Mouse (Mus musculus) neural tube, embryonic 13.5 days (tissue): ENCODE measurements around the gene Sapcd1. TPM values are rescaled to one million over a fixed set of nuclear protein-coding genes. Genes with fewer than 3 reads are reported as not detected.

Experiments used
- ATAC-seq: fragments of 200-750 bp; cut with Nextera tagmentation; 2 replicates; pipeline ENCODE4 v1.8.0; 2017; ENCODE audit warnings: low read depth, mild to moderate bottlenecking, moderate TSS enrichment, moderate library complexity
- H3K27ac ChIP-seq: fragments of 300-500 bp; sonication (generic); replicated peaks from 2 replicates; pipeline ENCODE4 v1.5.1; 2015; ENCODE audit warnings: moderate library complexity, mild to moderate bottlenecking, inconsistent platforms
- H3K27me3 ChIP-seq: fragments of 300-500 bp; sonication (generic); 2 replicates; pipeline ENCODE4 v1.6.1; 2015; ENCODE audit warnings: mild to moderate bottlenecking, inconsistent platforms
- H3K36me3 ChIP-seq: fragments of 300-500 bp; sonication (generic); 2 replicates; pipeline ENCODE4 v1.6.1; 2015; ENCODE audit warnings: mild to moderate bottlenecking, inconsistent platforms
- H3K4me1 ChIP-seq: fragments of 300-500 bp; sonication (generic); replicated peaks from 2 replicates; pipeline ENCODE4 v1.6.1; 2015; ENCODE audit warnings: inconsistent platforms
- H3K4me2 ChIP-seq: fragments of 300-500 bp; sonication (generic); 2 replicates; pipeline ENCODE4 v1.6.1; 2015; ENCODE audit warnings: inconsistent platforms, mild to moderate bottlenecking, moderate library complexity
- H3K4me3 ChIP-seq: fragments of 300-500 bp; sonication (generic); 2 replicates; pipeline ENCODE4 v1.5.1; 2015; ENCODE audit warnings: mild to moderate bottlenecking, inconsistent platforms
- H3K9ac ChIP-seq: fragments of 300-500 bp; sonication (generic); 2 replicates; pipeline ENCODE4 v1.6.1; 2015; ENCODE audit warnings: moderate library complexity, mild to moderate bottlenecking, inconsistent platforms
- H3K9me3 ChIP-seq: fragments of 300-500 bp; sonication (generic); 2 replicates; pipeline ENCODE4 v1.6.1; 2016; ENCODE audit warnings: inconsistent platforms
- WGBS: fragments of 180-500 bp; shearing (Covaris S2); methylation state at CpG from one replicate; pipeline ENCODE4 v1.1.7; 2015; 5-methylcytosine and 5-hydroxymethylcytosine counted together
- polyA plus RNA-seq: library from polyadenylated mRNA; unstranded; fragments of >200 nt; fragmentation: Nextera tagmentation; extraction: Ambion mirVana; gene quantifications from 2 replicates; pipeline ENCODE4 v1.2.1, GENCODE M21; 2015

Sapcd1 gene
- 2.5 and 2.6 TPM in 2 replicates for polyA plus RNA-seq

- Histone ChIP-seq H3K4me1 (peaks cover 34% of the 10 kb centered on the region), H3K27ac (peak within 1 kb of the TSS; percentile 68), H3K27me3 (no peaks in the 10 kb centered on the region), H3K4me3 (no peak within 1 kb of the TSS), H3K4me2 (peak within 1 kb of the TSS; percentile 25; the same call in 1 of the 2 replicates), H3K36me3 (no peaks in the 10 kb centered on the region), H3K9me3 (no peaks in the 10 kb centered on the region), H3K9ac (peak within 1 kb of the TSS; percentile 35)
- WGBS = 27% methylated on average over 13 of the region's 13 CpGs
- peak; percentile 74 for ATAC-seq
These were observed at the start of gene Sapcd1 for GRCm38 (mm10) chr17:35027277-35028068. Gene Sapcd1, minus strand, starts transcription at chr17:35028016.

GRCm38 (mm10) chr17:35077285-35077684 is 49.5 kb upstream of the Sapcd1 start:
- peak overlapping the region; percentile 47 for H3K4me2 ChIP-seq
- peak overlapping the region; percentile 59 for H3K9ac ChIP-seq
- H3K36me3 ChIP-seq = no peaks in the 10 kb centered on the region
- no peak for ATAC-seq
- peak overlapping the region; percentile 15 for H3K4me3 ChIP-seq
- H3K27me3 ChIP-seq = no peaks in the 10 kb centered on the region
- H3K9me3 ChIP-seq = no peaks in the 10 kb centered on the region
- peaks cover 18% of the 10 kb centered on the region for H3K4me1 ChIP-seq
- WGBS = 22% methylated on average over 2 of the region's 2 CpGs
- H3K27ac ChIP-seq = no peak overlapping the region

- Histone ChIP-seq H3K9me3 (no peaks in the 10 kb centered on the region), H3K4me1 (peaks cover 18% of the 10 kb centered on the region), H3K9ac (peak within 1 kb of the TSS; percentile 59), H3K4me2 (peak within 1 kb of the TSS; percentile 47), H3K36me3 (no peaks in the 10 kb centered on the region), H3K27ac (no peak within 1 kb of the TSS), H3K4me3 (peak within 1 kb of the TSS; percentile 15), H3K27me3 (no peaks in the 10 kb centered on the region)
- ATAC-seq = no peak
- 26% methylated on average over 10 of the region's 10 CpGs for WGBS
These were observed 48.8 kb upstream of the Sapcd1 start, which contains the start of gene Ly6g6e for GRCm38 (mm10) chr17:35076507-35077176. Gene Ly6g6e, plus strand, starts transcription at chr17:35076902.

- H3K4me3 ChIP-seq = no peak overlapping the region
- ATAC-seq = no peak
- H3K27ac ChIP-seq = no peak overlapping the region
- peaks cover 22% of the 10 kb centered on the region for H3K4me1 ChIP-seq
- H3K27me3 ChIP-seq = no peaks in the 10 kb centered on the region
- H3K9ac ChIP-seq = no peak overlapping the region
- 42% methylated on average over 17 of the region's 17 CpGs for WGBS
- H3K9me3 ChIP-seq = no peaks in the 10 kb centered on the region
- no peak overlapping the region for H3K4me2 ChIP-seq
- no peaks in the 10 kb centered on the region for H3K36me3 ChIP-seq
These were observed 46.3 kb upstream of the Sapcd1 start for GRCm38 (mm10) chr17:35074097-35074496.

GRCm38 (mm10) chr17:35071454-35071853 is 43.6 kb upstream of the Sapcd1 start:
- 78% methylated on average over 9 of the region's 9 CpGs for WGBS
- Histone ChIP-seq H3K27ac (no peak overlapping the region), H3K4me1 (0 out of 2 replicates have a peak, but pooled peaks cover 3% of the 10 kb centered on the region), H3K4me2 (no peak overlapping the region), H3K9me3 (no peaks in the 10 kb centered on the region), H3K36me3 (no peaks in the 10 kb centered on the region), H3K4me3 (no peak overlapping the region), H3K27me3 (peaks cover 17% of the 10 kb centered on the region), H3K9ac (no peak overlapping the region)
- ATAC-seq = no peak

GRCm38 (mm10) chr17:35070556-35071229 is 42.9 kb upstream of the Sapcd1 start:
- 67% methylated on average over 6 of the region's 6 CpGs for WGBS
- no peak for ATAC-seq

GRCm38 (mm10) chr17:35068213-35068914 is 40.5 kb upstream of the Sapcd1 start:
- no peak overlapping the region for H3K4me3 ChIP-seq
- no peak overlapping the region for H3K9ac ChIP-seq
- peaks cover 3% of the 10 kb centered on the region; the same call in 1 of the 2 replicates for H3K36me3 ChIP-seq
- no peak overlapping the region for H3K27ac ChIP-seq
- 87% methylated on average over 17 of the region's 17 CpGs for WGBS
- H3K4me1 ChIP-seq = peaks cover 17% of the 10 kb centered on the region
- no peak overlapping the region for H3K4me2 ChIP-seq
- no peaks in the 10 kb centered on the region for H3K9me3 ChIP-seq
- peaks cover 47% of the 10 kb centered on the region for H3K27me3 ChIP-seq
- ATAC-seq = no peak

More at GRCm38 (mm10) chr17:35070556-35071229, 42.9 kb upstream of the Sapcd1 start:
- Histone ChIP-seq H3K4me1 (0 out of 2 replicates have a peak, but pooled peaks cover 4% of the 10 kb centered on the region), H3K9me3 (no peaks in the 10 kb centered on the region), H3K27me3 (peaks cover 24% of the 10 kb centered on the region), H3K4me2 (no peak overlapping the region), H3K9ac (no peak overlapping the region), H3K27ac (no peak overlapping the region), H3K4me3 (no peak overlapping the region), H3K36me3 (no peaks in the 10 kb centered on the region)

- H3K4me3 ChIP-seq = peak within 1 kb of the TSS; percentile 28
- peaks cover 19% of the 10 kb centered on the region for H3K36me3 ChIP-seq
- H3K4me1 ChIP-seq = peaks cover 20% of the 10 kb centered on the region
- no peak for ATAC-seq
- peak within 1 kb of the TSS; percentile 59 for H3K9ac ChIP-seq
- WGBS = 46% methylated on average over 10 of the region's 10 CpGs
- H3K9me3 ChIP-seq = no peaks in the 10 kb centered on the region
- no peak within 1 kb of the TSS for H3K27ac ChIP-seq
- H3K27me3 ChIP-seq = peaks cover 54% of the 10 kb centered on the region
- H3K4me2 ChIP-seq = peak within 1 kb of the TSS; percentile 55
These were observed 38.3 kb upstream of the Sapcd1 start, which contains the start of gene Mpig6b for GRCm38 (mm10) chr17:35066084-35066483. Gene Mpig6b, minus strand, starts transcription at chr17:35066184.

GRCm38 (mm10) chr17:35064951-35065947 is 37.4 kb upstream of the Sapcd1 start, which contains the start of gene Ly6g6c:
Gene Ly6g6c, plus strand, starts transcription at chr17:35065388.
- peak within 1 kb of the TSS; percentile 55 for H3K4me2 ChIP-seq
- no peak within 1 kb of the TSS for H3K27ac ChIP-seq
- H3K36me3 ChIP-seq = peaks cover 26% of the 10 kb centered on the region
- under 1% methylated on average over 48 of the region's 48 CpGs for WGBS
- H3K9me3 ChIP-seq = no peaks in the 10 kb centered on the region
- ATAC-seq = no peak
- peaks cover 54% of the 10 kb centered on the region for H3K27me3 ChIP-seq
- H3K9ac ChIP-seq = peak within 1 kb of the TSS; percentile 59
- peak within 1 kb of the TSS; percentile 28 for H3K4me3 ChIP-seq
- H3K4me1 ChIP-seq = peaks cover 28% of the 10 kb centered on the region

- peaks cover 35% of the 10 kb centered on the region for H3K4me1 ChIP-seq
- H3K9me3 ChIP-seq = no peaks in the 10 kb centered on the region
- WGBS = 23% methylated on average over 10 of the region's 10 CpGs
- ATAC-seq = no peak
- peak overlapping the region; percentile 59; the same call in 1 of the 2 replicates for H3K9ac ChIP-seq
- H3K4me3 ChIP-seq = 0 out of 2 replicates have a peak overlapping the region, but pooled peaks have one; percentile 28
- H3K27me3 ChIP-seq = peaks cover 54% of the 10 kb centered on the region
- H3K36me3 ChIP-seq = peaks cover 26% of the 10 kb centered on the region
- peak overlapping the region; percentile 55 for H3K4me2 ChIP-seq
- no peak overlapping the region for H3K27ac ChIP-seq
These were observed 36.6 kb upstream of the Sapcd1 start for GRCm38 (mm10) chr17:35064378-35064877.
